Mouse (Mus musculus): ENCODE measurements around the gene Rnf227. TPM values are rescaled to one million over a fixed set of nuclear protein-coding genes. Genes with fewer than 3 reads are reported as not detected.

Rnf227 gene
- total and polyA plus RNA-seq, 3 experiments, result 0.21 to 0.30 TPM; not detected in 1

DNA sequence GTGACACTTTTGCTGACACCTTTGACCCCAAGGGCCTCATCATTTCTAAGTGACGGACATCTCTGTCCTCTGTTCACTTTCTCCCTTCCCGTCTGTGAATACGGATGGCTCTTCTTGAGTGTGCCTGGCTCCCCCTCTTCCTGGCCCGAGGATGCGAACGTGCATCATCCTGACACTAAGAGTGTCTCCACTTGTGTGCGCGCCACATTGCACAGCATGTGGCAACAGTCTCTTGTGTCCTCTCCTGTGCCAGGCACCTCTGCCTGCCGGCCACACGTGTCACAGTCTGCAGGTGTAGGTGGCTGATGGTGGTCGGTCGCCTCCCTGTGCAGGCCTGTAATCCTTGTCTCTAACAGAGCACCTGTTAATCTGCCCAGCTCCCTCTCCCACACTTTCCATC, 31.3 kb downstream of the Rnf227 start:
- Histone ChIP-seq H3K4me3 (replicated peaks in 1 of 3; ENCODE audit: low read depth in 2 of 3, low read length in 2 of 3, poor library complexity in 1 of 3) (no peak overlapping the region), H3K9ac (ENCODE audit: insufficient read depth, low read depth) (no peak overlapping the region), H3K27me3 (replicated peaks) (no peaks in the 10 kb centered on the region), H3K36me3 (replicated peaks in 1 of 2; ENCODE audit: control insufficient read depth in 1 of 2, insufficient read depth in 1 of 2, low read length in 1 of 2) (peaks cover 7 to 38% of the 10 kb centered on the region in 2 experiments), H3K27ac (ENCODE audit: insufficient read depth, low read depth) (no peak overlapping the region), H3K4me2 (ENCODE audit: insufficient read depth, low read depth, poor library complexity, severe bottlenecking) (no peak overlapping the region), H3K4me1 (ENCODE audit: control insufficient read depth in 1 of 2, insufficient read depth in 2 of 2) (peaks cover 4 to 23% of the 10 kb centered on the region in 2 experiments), H3K9me3 (replicated peaks; ENCODE audit: low read length) (no peaks in the 10 kb centered on the region), H3K79me2 (replicated peaks; ENCODE audit: control insufficient read depth, extremely low read depth, insufficient read depth, poor library complexity, severe bottlenecking) (peaks cover 3% of the 10 kb centered on the region; the same call in 1 of the 2 replicates)
- no peak for TF ChIP-seq MYC (IDR thresholded peaks at IDR 0.05; ENCODE audit: low read depth, low read length)
- in situ Hi-C loops (cut with MboI; ENCODE audit: low pct_ligation_motif_present, low pct_unique_long_range_greater_than_20kb, low sequenced_read_pairs), result no loop called here
- dilution Hi-C loops (cut with MboI; ENCODE audit: extremely low pct_ligation_motif_present, extremely low pct_unique_long_range_greater_than_20kb, low sequenced_read_pairs), result no loop called here
- no peak for DNase-seq (ENCODE audit: extremely low read depth)

GRCm38 (mm10) chr11:69372056-69372779, 32.0 kb downstream of the Rnf227 start:
- DNase-seq (ENCODE audit: extremely low read depth), result no peak
- Histone ChIP-seq H3K79me2 (replicated peaks; ENCODE audit: control insufficient read depth, extremely low read depth, insufficient read depth, poor library complexity, severe bottlenecking) (peaks cover 3% of the 10 kb centered on the region; the same call in 1 of the 2 replicates), H3K27ac (ENCODE audit: insufficient read depth, low read depth) (no peak overlapping the region), H3K4me2 (ENCODE audit: insufficient read depth, low read depth, poor library complexity, severe bottlenecking) (no peak overlapping the region), H3K36me3 (replicated peaks in 1 of 2; ENCODE audit: control insufficient read depth in 1 of 2, insufficient read depth in 1 of 2, low read length in 1 of 2) (peaks cover 7 to 39% of the 10 kb centered on the region in 2 experiments), H3K4me1 (ENCODE audit: control insufficient read depth in 1 of 2, insufficient read depth in 2 of 2) (peaks cover 4 to 23% of the 10 kb centered on the region in 2 experiments), H3K9me3 (replicated peaks; ENCODE audit: low read length) (no peaks in the 10 kb centered on the region), H3K4me3 (replicated peaks in 1 of 3; ENCODE audit: low read depth in 2 of 3, low read length in 2 of 3, poor library complexity in 1 of 3) (no peak overlapping the region), H3K27me3 (replicated peaks) (no peaks in the 10 kb centered on the region), H3K9ac (ENCODE audit: insufficient read depth, low read depth) (no peak overlapping the region)
- TF ChIP-seq NRF1 (IDR thresholded peaks at IDR 0.05; ENCODE audit: low read depth, low read length), result no peak
- TF ChIP-seq KAT2A (IDR thresholded peaks at IDR 0.05; ENCODE audit: insufficient replicate concordance, low read length), result no peak
- TF ChIP-seq ZNF384 (IDR thresholded peaks at IDR 0.05; ENCODE audit: low read depth, low read length), result no peak
- no peak for TF ChIP-seq SIN3A (IDR thresholded peaks at IDR 0.05; ENCODE audit: low read length)
- no peak for TF ChIP-seq MAZ (IDR thresholded peaks at IDR 0.05; ENCODE audit: low read depth, low read length)
- TF ChIP-seq NELFE (IDR thresholded peaks at IDR 0.05; ENCODE audit: low read depth, low read length), result no peak
- no peak for TF ChIP-seq CHD2 (IDR thresholded peaks at IDR 0.05; ENCODE audit: low read length)
- no peak for TF ChIP-seq POLR2A (IDR thresholded peaks at IDR 0.05; ENCODE audit: low read depth, low read length)
- no peak for TF ChIP-seq ZKSCAN1 (IDR thresholded peaks at IDR 0.05; ENCODE audit: borderline replicate concordance, low read depth, low read length)
- TF ChIP-seq GABPA (IDR thresholded peaks at IDR 0.05; ENCODE audit: insufficient replicate concordance, low read depth, low read length), result no peak
- TF ChIP-seq USF2 (conservative IDR thresholded peaks at IDR 0.05; ENCODE audit: low read depth, low read length), result no peak
- no peak for TF ChIP-seq JUN (IDR thresholded peaks at IDR 0.05; ENCODE audit: insufficient read depth, low read depth, low read length)
- TF ChIP-seq MAX (IDR thresholded peaks at IDR 0.05; ENCODE audit: low read length), result no peak
- no peak for TF ChIP-seq IRF4 (IDR thresholded peaks at IDR 0.05; ENCODE audit: low read depth, low read length)
- TF ChIP-seq CTCF (conservative IDR thresholded peaks at IDR 0.05 in 1 of 2, IDR thresholded peaks at IDR 0.05 in 1 of 2; ENCODE audit: low read depth in 2 of 2, low read length in 2 of 2), result no peak
- TF ChIP-seq SMC3 (IDR thresholded peaks at IDR 0.05; ENCODE audit: low read depth, low read length), result no peak
- TF ChIP-seq USF1 (IDR thresholded peaks at IDR 0.05; ENCODE audit: low read depth, low read length), result no peak
- TF ChIP-seq TCF12 (IDR thresholded peaks at IDR 0.05; ENCODE audit: low read depth, low read length), result no peak
- no peak for TF ChIP-seq EP300 (IDR thresholded peaks at IDR 0.05; ENCODE audit: low read length)
- no peak for TF ChIP-seq POLR2AphosphoS2 (IDR thresholded peaks at IDR 0.05; ENCODE audit: low read depth, low read length)
- in situ Hi-C loops (cut with MboI; ENCODE audit: low pct_ligation_motif_present, low pct_unique_long_range_greater_than_20kb, low sequenced_read_pairs), result no loop called here
- dilution Hi-C loops (cut with MboI; ENCODE audit: extremely low pct_ligation_motif_present, extremely low pct_unique_long_range_greater_than_20kb, low sequenced_read_pairs), result no loop called here

Measured in CH12.LX (cell line).